Mouse (Mus musculus) cerebellum, adult 2 months (tissue): ENCODE results near the gene Pdzd2.

Source experiments
- CTCF ChIP-seq: fragments of 200-500 bp; IDR thresholded peaks from 2 replicates; pipeline ENCODE4 v1.5.1; 2011; ENCODE audit warnings: low read depth, mild to moderate bottlenecking, control low read depth, low read length, moderate library complexity, borderline replicate concordance; ENCODE audit not compliant: insufficient read depth
- POLR2A ChIP-seq: fragments of 200-500 bp; IDR thresholded peaks from 2 replicates; pipeline ENCODE4 v1.6.1; 2011; ENCODE audit warnings: low read length, control low read depth, borderline replicate concordance; ENCODE audit not compliant: insufficient read depth

DNA sequence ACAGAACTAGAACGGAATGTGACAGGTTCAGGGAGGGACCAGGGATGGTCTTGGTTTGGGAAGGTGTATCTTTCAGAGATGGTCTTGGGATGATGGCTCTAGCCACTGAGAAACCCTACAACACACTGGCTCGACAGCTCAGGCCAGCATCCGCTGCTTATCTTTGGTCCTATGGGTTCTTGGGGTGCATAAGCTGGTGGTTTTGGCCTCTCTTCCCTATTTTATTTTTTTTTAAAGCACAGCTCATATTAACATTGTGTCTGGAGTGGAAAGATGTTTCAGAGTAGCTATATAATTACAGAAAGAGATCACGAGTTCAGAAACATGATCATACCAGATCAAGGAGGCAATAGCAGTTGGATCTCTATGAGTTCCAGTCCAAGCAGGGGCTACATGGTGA, 375.6 kb downstream of the Pdzd2 start:
- TF ChIP-seq POLR2A, result no peak
- TF ChIP-seq CTCF, result no peak
